Mouse (Mus musculus): ENCODE results near the gene Plpp6. TPM values are rescaled to one million over a fixed set of nuclear protein-coding genes. Genes with fewer than 3 reads are reported as not detected.

The Plpp6 gene
- total and polyA plus RNA-seq, 3 experiments, result 5.3 to 6.6 (median 5.6) TPM

DNA sequence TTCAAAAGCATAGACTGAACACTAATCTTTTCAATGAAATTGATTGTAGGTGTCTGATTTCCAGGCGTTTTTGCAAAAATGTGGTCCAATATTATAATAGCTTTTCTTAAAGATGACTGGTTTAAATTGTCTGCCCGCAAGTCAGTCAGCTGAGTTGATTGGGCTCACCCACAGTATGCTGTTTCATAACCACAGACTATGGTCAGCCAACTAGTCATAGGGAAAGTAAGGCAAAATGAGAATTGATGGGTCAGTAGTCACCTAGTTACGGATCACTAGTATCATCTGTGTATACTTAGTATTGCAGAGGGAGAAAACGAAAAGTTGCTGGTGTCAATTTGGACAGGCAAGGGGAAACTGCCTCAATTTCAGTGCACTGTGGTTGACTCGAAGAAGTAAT, 27.6 kb downstream of the Plpp6 start (continued):
- TF ChIP-seq MAZ (IDR thresholded peaks at IDR 0.05; ENCODE audit: low read depth, low read length) (no peak), MAFK (IDR thresholded peaks at IDR 0.05; ENCODE audit: insufficient replicate concordance, low read length) (0 out of 2 replicates have a peak, but pooled peaks have one; percentile 23), KAT2A (IDR thresholded peaks at IDR 0.05; ENCODE audit: insufficient replicate concordance, low read length) (no peak), SIN3A (IDR thresholded peaks at IDR 0.05; ENCODE audit: low read length) (peak; percentile 66; the same call in 1 of the 2 replicates), ZMIZ1 (IDR thresholded peaks at IDR 0.05; ENCODE audit: low read depth, low read length) (no peak), PAX5 (IDR thresholded peaks at IDR 0.05; ENCODE audit: low read length) (no peak), IRF4 (IDR thresholded peaks at IDR 0.05; ENCODE audit: low read depth, low read length) (peak; percentile 75; the same call in 1 of the 2 replicates), MAX (IDR thresholded peaks at IDR 0.05; ENCODE audit: low read length) (no peak), RCOR1 (conservative IDR thresholded peaks at IDR 0.05; ENCODE audit: low read depth, low read length) (no peak), GABPA (IDR thresholded peaks at IDR 0.05; ENCODE audit: insufficient replicate concordance, low read depth, low read length) (no peak)

DNA sequence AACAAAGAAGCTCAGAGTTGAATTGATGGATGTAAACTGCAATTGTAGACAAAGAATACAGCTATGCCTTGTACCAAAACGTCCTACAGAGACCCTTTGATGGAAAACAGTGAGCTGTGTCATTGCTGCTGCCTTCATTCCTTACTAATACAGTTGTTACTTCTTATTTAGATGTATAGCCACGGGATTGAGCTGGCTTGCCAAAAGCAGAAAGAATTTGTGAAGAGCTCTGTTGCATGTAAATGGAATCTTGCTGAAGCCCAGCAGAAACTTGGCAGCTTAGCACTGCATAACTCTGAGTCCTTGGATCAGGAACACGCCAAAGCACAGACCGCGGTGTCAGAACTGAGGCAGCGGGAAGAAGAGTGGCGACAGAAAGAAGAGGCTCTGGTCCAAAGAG, 31.1 kb downstream of the Plpp6 start:
- H3K4me3 ChIP-seq (replicated peaks in 1 of 3; ENCODE audit: low read depth in 2 of 3, low read length in 2 of 3, poor library complexity in 1 of 3), result no peak overlapping the region
- H3K27me3 ChIP-seq (replicated peaks), result no peaks in the 10 kb centered on the region
- dilution Hi-C loops (cut with MboI; ENCODE audit: extremely low pct_ligation_motif_present, extremely low pct_unique_long_range_greater_than_20kb, low sequenced_read_pairs), result no loop called here
- H3K9me3 ChIP-seq (replicated peaks; ENCODE audit: low read length), result no peaks in the 10 kb centered on the region
- H3K79me2 ChIP-seq (replicated peaks; ENCODE audit: control insufficient read depth, extremely low read depth, insufficient read depth, poor library complexity, severe bottlenecking), result peaks cover 19% of the 10 kb centered on the region
- H3K9ac ChIP-seq (ENCODE audit: insufficient read depth, low read depth), result no peak overlapping the region
- DNase-seq (ENCODE audit: extremely low read depth), result no peak
- H3K4me2 ChIP-seq (ENCODE audit: insufficient read depth, low read depth, poor library complexity, severe bottlenecking), result no peak overlapping the region
- H3K27ac ChIP-seq (ENCODE audit: insufficient read depth, low read depth), result no peak overlapping the region
- H3K4me1 ChIP-seq (ENCODE audit: control insufficient read depth in 1 of 2, insufficient read depth in 2 of 2), result peaks cover 0 to 7% of the 10 kb centered on the region in 2 experiments; a peak in 2 of 4 replicates
- in situ Hi-C loops (cut with MboI; ENCODE audit: low pct_ligation_motif_present, low pct_unique_long_range_greater_than_20kb, low sequenced_read_pairs), result no loop called here
- H3K36me3 ChIP-seq (replicated peaks in 1 of 2; ENCODE audit: control insufficient read depth in 1 of 2, insufficient read depth in 1 of 2, low read length in 1 of 2), result peaks cover 22 to 58% of the 10 kb centered on the region in 2 experiments
- no peak for TF ChIP-seq MEF2A (IDR thresholded peaks at IDR 0.05; ENCODE audit: borderline replicate concordance, low read depth, low read length)
- TF ChIP-seq USF1 (IDR thresholded peaks at IDR 0.05; ENCODE audit: low read depth, low read length), result no peak
- no peak for TF ChIP-seq GABPA (IDR thresholded peaks at IDR 0.05; ENCODE audit: insufficient replicate concordance, low read depth, low read length)
- no peak for TF ChIP-seq CHD2 (IDR thresholded peaks at IDR 0.05; ENCODE audit: low read length)

DNA sequence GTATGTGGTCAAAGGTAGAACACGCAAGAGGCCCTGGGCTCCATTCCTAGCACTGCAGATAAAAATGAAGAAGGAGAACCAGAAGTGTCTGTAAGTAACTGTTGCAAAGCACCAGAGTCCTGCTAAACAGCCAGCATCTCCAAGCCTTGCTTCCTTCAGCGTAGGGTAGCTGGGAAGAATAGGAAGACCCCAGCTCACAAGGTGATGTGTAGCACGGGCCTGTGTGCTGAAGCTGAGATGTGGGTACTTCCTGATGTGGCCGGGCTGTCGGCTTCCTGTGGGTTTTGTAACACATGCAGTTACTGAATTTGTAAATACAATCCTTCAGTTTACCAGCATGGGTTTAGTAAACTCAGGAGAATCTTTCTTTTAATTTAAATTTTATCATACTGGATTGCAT, 31.6 kb downstream of the Plpp6 start:
- TF ChIP-seq PAX5 (IDR thresholded peaks at IDR 0.05; ENCODE audit: low read length), result no peak
- TF ChIP-seq UBTF (IDR thresholded peaks at IDR 0.05; ENCODE audit: low read depth, low read length), result no peak
- TF ChIP-seq CHD2 (IDR thresholded peaks at IDR 0.05; ENCODE audit: low read length), result no peak
- no peak for TF ChIP-seq BHLHE40 (IDR thresholded peaks at IDR 0.05; ENCODE audit: low read depth, low read length)
- no peak for TF ChIP-seq MEF2A (IDR thresholded peaks at IDR 0.05; ENCODE audit: borderline replicate concordance, low read depth, low read length)
- TF ChIP-seq JUND (conservative IDR thresholded peaks at IDR 0.05; ENCODE audit: low read depth, low read length), result no peak
- peaks cover 27 to 62% of the 10 kb centered on the region in 2 experiments for H3K36me3 ChIP-seq (replicated peaks in 1 of 2; ENCODE audit: control insufficient read depth in 1 of 2, insufficient read depth in 1 of 2, low read length in 1 of 2)
- no peak overlapping the region for H3K4me3 ChIP-seq (replicated peaks in 1 of 3; ENCODE audit: low read depth in 2 of 3, low read length in 2 of 3, poor library complexity in 1 of 3)
- H3K9me3 ChIP-seq (replicated peaks; ENCODE audit: low read length), result no peaks in the 10 kb centered on the region
- H3K9ac ChIP-seq (ENCODE audit: insufficient read depth, low read depth), result no peak overlapping the region
- no peak overlapping the region for H3K27ac ChIP-seq (ENCODE audit: insufficient read depth, low read depth)
- DNase-seq (ENCODE audit: extremely low read depth), result no peak
- dilution Hi-C loops (cut with MboI; ENCODE audit: extremely low pct_ligation_motif_present, extremely low pct_unique_long_range_greater_than_20kb, low sequenced_read_pairs) (no loop called here), in situ Hi-C loops (cut with MboI; ENCODE audit: low pct_ligation_motif_present, low pct_unique_long_range_greater_than_20kb, low sequenced_read_pairs) (no loop called here)
- peaks cover 0 to 7% of the 10 kb centered on the region in 2 experiments; a peak in 2 of 4 replicates for H3K4me1 ChIP-seq (ENCODE audit: control insufficient read depth in 1 of 2, insufficient read depth in 2 of 2)
- peaks cover 19% of the 10 kb centered on the region for H3K79me2 ChIP-seq (replicated peaks; ENCODE audit: control insufficient read depth, extremely low read depth, insufficient read depth, poor library complexity, severe bottlenecking)
- H3K27me3 ChIP-seq (replicated peaks), result no peaks in the 10 kb centered on the region
- H3K4me2 ChIP-seq (ENCODE audit: insufficient read depth, low read depth, poor library complexity, severe bottlenecking), result no peak overlapping the region
